Mouse (Mus musculus) kidney, embryonic 16.5 days (tissue): ENCODE data around the gene Renbp. TPM values are rescaled to one million over a fixed set of nuclear protein-coding genes. Genes with fewer than 3 reads are reported as not detected.

Experiments
- ATAC-seq: fragments of 200-750 bp; cut with Nextera tagmentation; 2 replicates; pipeline ENCODE4 v1.8.0; 2017; ENCODE audit warnings: moderate TSS enrichment; ENCODE audit not compliant: low FRiP score, low TSS enrichment
- H3K27ac ChIP-seq: fragments of 300-500 bp; sonication (generic); 2 replicates; pipeline ENCODE4 v1.5.1; 2014; ENCODE audit warnings: low read length
- H3K27me3 ChIP-seq: fragments of 300-500 bp; sonication (generic); 2 replicates; pipeline ENCODE4 v1.6.1; 2014; ENCODE audit warnings: low read length, control low read depth, mixed read lengths; ENCODE audit not compliant: insufficient read depth
- H3K36me3 ChIP-seq: fragments of 300-500 bp; sonication (generic); 2 replicates; pipeline ENCODE4 v1.6.1; 2014; ENCODE audit warnings: low read length, control low read depth, mixed read lengths; ENCODE audit not compliant: insufficient read depth
- H3K4me1 ChIP-seq: fragments of 300-500 bp; sonication (generic); 2 replicates; pipeline ENCODE4 v1.6.1; 2014; ENCODE audit warnings: low read length, control low read depth, mixed read lengths; ENCODE audit not compliant: insufficient read depth
- H3K4me2 ChIP-seq: fragments of 300-500 bp; sonication (generic); replicated peaks from 2 replicates; pipeline ENCODE4 v1.6.1; 2014; ENCODE audit warnings: low read depth, low read length
- H3K4me3 ChIP-seq: fragments of 300-500 bp; sonication (generic); 2 replicates; pipeline ENCODE4 v1.5.1; 2014; ENCODE audit warnings: mild to moderate bottlenecking, low read length
- H3K9ac ChIP-seq: fragments of 300-500 bp; sonication (generic); replicated peaks from 2 replicates; pipeline ENCODE4 v1.6.1; 2014; ENCODE audit warnings: low read length
- H3K9me3 ChIP-seq: fragments of 300-500 bp; sonication (generic); 2 replicates; pipeline ENCODE4 v1.6.1; 2016; ENCODE audit warnings: low read length, control low read depth
- WGBS: fragments of 180-500 bp; shearing (Covaris S2); extraction: QIAGEN DNeasy Blood & Tissue Kit; methylation state at CpG from one replicate; pipeline ENCODE4 v1.1.7; 2014; 5-methylcytosine and 5-hydroxymethylcytosine counted together
- polyA plus RNA-seq: library from polyadenylated mRNA; unstranded; fragments of >200 nt; fragmentation: Nextera tagmentation; extraction: Ambion mirVana; gene quantifications from 2 replicates; pipeline ENCODE4 v1.2.1, GENCODE M21; 2015

Gene Renbp
- polyA plus RNA-seq, 1 experiment from 2014 or later, result 66.2 TPM

GRCm38 (mm10) chrX:73922550-73922882 is 8.1 kb downstream of the Renbp start:
- WGBS, result 81% methylated on average over 8 of the region's 8 CpGs
- ATAC-seq, result no peak
- Histone ChIP-seq H3K36me3 (peaks cover 8% of the 10 kb centered on the region; the same call in 1 of the 2 replicates), H3K27me3 (peaks cover 3% of the 10 kb centered on the region; the same call in 1 of the 2 replicates), H3K4me3 (peak overlapping the region; percentile 64), H3K9me3 (no peaks in the 10 kb centered on the region), H3K9ac (peak overlapping the region; percentile 68), H3K4me2 (peak overlapping the region; percentile 72), H3K4me1 (peaks cover 8% of the 10 kb centered on the region), H3K27ac (peak overlapping the region; percentile 79; the same call in 1 of the 2 replicates)

GRCm38 (mm10) chrX:73921823-73922549 is 8.7 kb downstream of the Renbp start, which contains the start of the genes Arhgap4 and Naa10:
Gene Arhgap4 (minus strand): TSS chrX:73921870.
Gene Naa10 (minus strand): TSS chrX:73921944.
- peaks cover 8% of the 10 kb centered on the region for H3K4me1 ChIP-seq
- H3K9me3 ChIP-seq, result no peaks in the 10 kb centered on the region
- peak within 1 kb of the TSS; percentile 64 for H3K4me3 ChIP-seq
- peak within 1 kb of the TSS; percentile 79 for H3K9ac ChIP-seq
- peaks cover 3% of the 10 kb centered on the region; the same call in 1 of the 2 replicates for H3K27me3 ChIP-seq
- ATAC-seq, result peak; percentile 97
- 26% methylated on average over 43 of the region's 43 CpGs for WGBS
- peaks cover 9% of the 10 kb centered on the region; the same call in 1 of the 2 replicates for H3K36me3 ChIP-seq
- H3K4me2 ChIP-seq, result peak within 1 kb of the TSS; percentile 72
- peak within 1 kb of the TSS; percentile 79 for H3K27ac ChIP-seq

GRCm38 (mm10) chrX:73921285-73921822 is 9.3 kb downstream of the Renbp start:
- Histone ChIP-seq H3K36me3 (peaks cover 9% of the 10 kb centered on the region; the same call in 1 of the 2 replicates), H3K27me3 (peaks cover 3% of the 10 kb centered on the region; the same call in 1 of the 2 replicates), H3K27ac (peak overlapping the region; percentile 79), H3K9me3 (no peaks in the 10 kb centered on the region), H3K9ac (peak overlapping the region; percentile 79), H3K4me2 (peak overlapping the region; percentile 66), H3K4me3 (peak overlapping the region; percentile 64), H3K4me1 (peaks cover 8% of the 10 kb centered on the region)
- WGBS, result 28% methylated on average over 34 of the region's 34 CpGs
- peak; percentile 57 for ATAC-seq

- no peak overlapping the region for H3K4me2 ChIP-seq
- no peak overlapping the region for H3K9ac ChIP-seq
- ATAC-seq, result no peak
- H3K27ac ChIP-seq, result no peak overlapping the region
- H3K27me3 ChIP-seq, result no peaks in the 10 kb centered on the region
- no peaks in the 10 kb centered on the region for H3K9me3 ChIP-seq
- peaks cover 8% of the 10 kb centered on the region for H3K4me1 ChIP-seq
- no peak overlapping the region for H3K4me3 ChIP-seq
- WGBS, result 80% methylated on average over 5 of the region's 5 CpGs
- peaks cover 9% of the 10 kb centered on the region; the same call in 1 of the 2 replicates for H3K36me3 ChIP-seq
These were observed 12.0 kb downstream of the Renbp start for GRCm38 (mm10) chrX:73918631-73919030.

DNA sequence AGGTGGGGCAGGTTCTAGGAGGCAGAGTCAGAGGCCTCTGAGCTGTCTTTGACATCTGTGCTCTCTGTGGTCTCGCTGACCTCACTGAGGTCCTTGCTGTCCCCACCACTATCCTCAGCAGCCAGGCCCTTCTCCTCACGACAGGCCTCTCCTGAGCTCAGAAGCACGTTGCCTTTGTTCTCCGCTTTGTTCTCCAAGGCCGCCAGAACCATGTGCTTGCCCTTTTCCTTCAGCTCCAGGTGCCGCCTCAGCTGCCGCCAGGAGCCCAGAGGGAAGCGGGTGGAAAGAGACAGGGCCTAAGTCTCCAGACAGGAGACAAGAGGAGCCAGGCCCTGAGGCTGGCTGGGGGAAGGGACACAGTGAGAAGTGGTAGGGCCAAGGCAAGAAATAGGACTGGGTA is 13.7 kb downstream of the Renbp start:
- WGBS, result 84% methylated on average over 8 of the region's 8 CpGs
- H3K9me3 ChIP-seq, result no peaks in the 10 kb centered on the region
- H3K9ac ChIP-seq, result no peak overlapping the region
- no peak overlapping the region for H3K4me3 ChIP-seq
- ATAC-seq, result no peak
- H3K4me1 ChIP-seq, result peaks cover 6% of the 10 kb centered on the region
- peaks cover 9% of the 10 kb centered on the region; the same call in 1 of the 2 replicates for H3K36me3 ChIP-seq
- no peaks in the 10 kb centered on the region for H3K27me3 ChIP-seq
- no peak overlapping the region for H3K4me2 ChIP-seq
- no peak overlapping the region for H3K27ac ChIP-seq

DNA sequence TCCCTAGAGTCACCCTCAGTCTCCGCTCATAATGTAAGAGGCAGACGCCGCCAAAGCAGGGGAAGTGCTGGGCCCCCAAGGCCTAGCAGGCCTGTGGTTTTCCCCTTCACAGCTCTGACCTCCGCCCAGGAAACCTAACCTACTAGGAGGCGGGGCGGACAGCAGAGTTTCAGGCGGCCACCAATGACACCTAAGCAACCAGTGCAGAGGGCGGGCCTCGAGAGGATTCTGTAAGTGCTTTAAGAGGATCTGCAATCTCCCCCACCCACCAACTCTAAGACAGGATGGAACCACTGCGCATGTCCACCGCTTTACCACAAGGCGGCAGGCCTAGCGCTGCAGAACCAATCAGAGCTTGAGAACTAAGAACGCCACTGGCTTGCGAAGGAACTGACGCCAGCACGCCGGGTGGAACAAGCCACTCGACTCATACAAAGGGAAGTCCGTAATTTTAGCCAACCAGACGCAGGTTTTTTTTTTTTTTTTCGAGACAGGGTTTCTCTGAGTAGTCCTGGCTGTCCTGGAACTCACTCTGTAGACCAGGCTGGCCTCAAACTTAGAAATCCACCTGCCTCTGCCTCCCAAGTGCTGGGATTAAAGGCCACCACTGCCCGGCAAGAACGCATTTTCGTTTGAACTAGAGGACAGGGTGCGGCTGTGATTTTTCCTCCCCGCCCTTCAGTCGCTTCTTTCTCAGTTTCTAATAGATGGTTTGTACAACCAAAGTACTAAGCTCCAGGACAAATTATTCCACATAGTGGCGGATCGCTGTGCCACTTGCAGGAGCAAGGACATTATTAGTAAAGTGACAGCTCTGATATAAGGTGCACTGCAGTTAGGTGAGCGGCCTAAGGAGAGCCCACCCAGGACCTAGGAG is 15.6 kb downstream of the Renbp start:
- H3K4me1 ChIP-seq, result no peaks in the 10 kb centered on the region
- WGBS, result 34% methylated on average over 31 of the region's 31 CpGs
- ATAC-seq, result peak; percentile 98
- H3K9me3 ChIP-seq, result no peaks in the 10 kb centered on the region
- peak overlapping the region; percentile 83 for H3K27ac ChIP-seq
- no peaks in the 10 kb centered on the region for H3K27me3 ChIP-seq
- H3K4me2 ChIP-seq, result peak overlapping the region; percentile 37
- peak overlapping the region; percentile 45 for H3K9ac ChIP-seq
- H3K4me3 ChIP-seq, result peak overlapping the region; percentile 21; the same call in 1 of the 2 replicates
- H3K36me3 ChIP-seq, result peaks cover 9% of the 10 kb centered on the region; the same call in 1 of the 2 replicates

GRCm38 (mm10) chrX:73911588-73911987 is 19.1 kb downstream of the Renbp start:
- H3K4me1 ChIP-seq, result no peaks in the 10 kb centered on the region
- no peaks in the 10 kb centered on the region; the same call in 1 of the 2 replicates for H3K27me3 ChIP-seq
- no peaks in the 10 kb centered on the region for H3K9me3 ChIP-seq
- H3K36me3 ChIP-seq, result no peaks in the 10 kb centered on the region
- H3K4me2 ChIP-seq, result no peak overlapping the region
- no peak for ATAC-seq
- H3K4me3 ChIP-seq, result no peak overlapping the region
- H3K9ac ChIP-seq, result no peak overlapping the region
- no peak overlapping the region for H3K27ac ChIP-seq
- 91% methylated on average over 2 of the region's 2 CpGs for WGBS

DNA sequence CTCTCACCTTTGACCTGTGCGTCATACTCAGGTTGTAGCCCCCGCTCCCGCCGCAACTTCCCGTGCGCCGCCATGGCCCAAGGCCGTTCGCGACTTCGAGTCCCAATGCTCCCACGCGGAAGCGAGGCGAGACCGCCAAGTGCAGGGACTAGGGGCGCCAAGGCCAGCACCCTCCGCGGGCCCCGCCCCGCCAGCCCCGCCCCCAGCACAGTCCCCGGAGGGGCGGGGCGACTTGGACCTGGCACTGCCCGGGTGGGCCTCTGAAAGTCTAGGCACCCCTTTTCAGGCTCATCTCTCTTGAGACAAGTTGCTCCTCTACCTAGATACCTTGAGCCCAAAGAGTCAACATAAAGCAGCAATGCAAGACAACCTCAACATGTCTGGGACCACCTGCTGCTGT is 19.5 kb downstream of the Renbp start:
- Histone ChIP-seq H3K4me2 (peak overlapping the region; percentile 50), H3K27me3 (no peaks in the 10 kb centered on the region; the same call in 1 of the 2 replicates), H3K9me3 (no peaks in the 10 kb centered on the region), H3K9ac (peak overlapping the region; percentile 46; the same call in 1 of the 2 replicates), H3K36me3 (no peaks in the 10 kb centered on the region), H3K4me3 (peak overlapping the region; percentile 30), H3K27ac (no peak overlapping the region), H3K4me1 (no peaks in the 10 kb centered on the region)
- 33% methylated on average over 25 of the region's 26 CpGs for WGBS
- ATAC-seq, result no peak

DNA sequence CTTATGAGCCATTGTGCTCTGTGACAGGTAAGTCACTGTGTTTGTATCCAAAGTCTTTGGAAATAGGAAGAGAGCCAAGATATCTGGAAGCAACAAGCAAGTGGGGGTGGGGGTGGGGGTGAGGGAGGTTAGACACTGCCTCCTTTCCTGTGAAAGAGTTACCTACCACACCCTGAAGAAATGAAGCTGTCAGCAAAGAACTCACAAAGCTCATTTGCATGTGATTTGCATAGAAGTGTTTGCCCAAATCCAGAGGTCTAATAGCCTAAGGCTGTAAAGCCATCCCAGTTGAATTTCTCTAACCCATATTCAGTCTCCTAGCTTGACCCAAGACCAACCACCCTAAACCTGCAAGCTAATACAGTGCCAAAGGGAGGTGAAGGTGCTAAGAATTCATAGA is 20.2 kb downstream of the Renbp start:
- no peaks in the 10 kb centered on the region for H3K36me3 ChIP-seq

More for the DNA sequence above, 20.2 kb downstream of the Renbp start:
- H3K9me3 ChIP-seq, result no peaks in the 10 kb centered on the region
- H3K27me3 ChIP-seq, result no peaks in the 10 kb centered on the region; the same call in 1 of the 2 replicates
- H3K4me3 ChIP-seq, result peak overlapping the region; percentile 30; the same call in 1 of the 2 replicates
- no peak overlapping the region for H3K9ac ChIP-seq
- H3K27ac ChIP-seq, result no peak overlapping the region
- ATAC-seq, result no peak
- no peaks in the 10 kb centered on the region for H3K4me1 ChIP-seq
- H3K4me2 ChIP-seq, result no peak overlapping the region
